Mouse (Mus musculus) G1E-ER4 (cell line): ENCODE data around the gene Qprt. TPM values are rescaled to one million over a fixed set of nuclear protein-coding genes. Genes with fewer than 3 reads are reported as not detected.

Experiments used
- GATA1 ChIP-seq: IDR thresholded peaks from one replicate; pipeline ENCODE4 v1.8.0; 2012; ENCODE audit warnings: low read length, inconsistent platforms
- polyA plus RNA-seq: library from polyadenylated mRNA; stranded (reverse); fragments of >175 nt; gene quantifications from 2 replicates; pipeline ENCODE4 v1.2.3, GENCODE M21; 2012

The Qprt gene
- polyA plus RNA-seq = 0.98 and 2.0 TPM in 2 replicates

GRCm38 (mm10) chr7:127121911-127122270 is at the start of gene Qprt:
Qprt (minus strand) TSS chr7:127122226.
- no peak for TF ChIP-seq GATA1

DNA sequence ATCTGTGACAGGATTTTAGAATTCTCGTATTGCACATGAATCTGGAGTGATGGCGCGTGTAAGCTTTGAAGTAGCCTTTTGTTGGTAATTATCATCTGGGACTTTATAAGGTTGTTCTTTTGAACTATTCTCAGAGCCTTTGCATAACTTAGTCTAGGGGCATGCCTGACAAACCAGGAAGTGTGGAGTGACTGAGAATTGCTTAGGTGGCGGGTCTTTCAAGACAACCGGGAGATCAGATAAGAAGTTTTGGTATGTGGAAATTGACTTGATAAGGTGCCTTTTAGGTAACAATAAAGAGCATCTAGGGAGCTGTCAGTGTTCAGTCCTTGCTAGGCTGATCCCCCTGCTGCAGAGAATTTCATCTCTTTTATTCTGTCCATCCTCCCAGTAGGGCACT is 44.5 kb upstream of the Qprt start:
- no peak for TF ChIP-seq GATA1

DNA sequence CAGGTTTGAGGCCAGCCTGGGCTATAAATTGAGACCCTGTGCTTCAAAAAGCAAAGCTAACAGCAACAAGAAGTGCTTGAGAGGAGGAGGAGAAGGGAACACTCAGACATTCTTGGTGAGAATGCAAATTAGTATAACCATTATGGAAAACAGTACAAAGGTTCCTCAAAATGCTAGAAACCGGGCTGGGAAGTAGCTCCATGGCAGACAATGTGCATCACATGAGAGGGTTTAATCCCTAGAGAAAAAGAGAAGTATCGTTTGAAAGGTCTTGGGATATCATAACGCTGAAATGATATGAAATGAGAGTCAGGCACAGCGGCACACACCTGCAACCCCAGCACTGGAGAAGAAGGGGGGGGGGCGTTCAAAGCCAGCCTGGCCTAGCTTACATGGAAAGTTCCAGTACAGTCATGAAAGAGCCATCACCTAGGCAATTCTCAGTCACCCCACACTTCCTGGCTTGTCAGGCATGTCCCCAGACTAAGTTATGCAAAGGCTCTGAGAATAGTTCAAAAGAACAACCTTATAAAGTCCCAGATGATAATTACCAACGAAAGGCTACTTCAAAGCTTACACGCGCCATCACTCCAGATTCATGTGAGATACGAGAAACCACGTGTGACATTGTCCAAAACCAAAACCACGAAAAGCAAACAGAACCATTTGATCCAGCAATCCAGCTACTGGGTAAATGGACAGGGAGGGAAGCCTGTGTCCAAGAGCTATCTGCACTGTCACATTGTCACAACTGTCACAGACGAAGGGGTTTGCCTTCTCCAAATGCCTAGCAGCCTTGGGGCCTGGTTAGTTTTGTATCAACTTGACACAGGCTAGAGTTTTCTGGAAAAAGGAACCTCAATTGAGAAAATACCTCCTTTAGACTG is 43.8 kb upstream of the Qprt start:
- no peak for TF ChIP-seq GATA1

- TF ChIP-seq GATA1 = no peak
Measured at GRCm38 (mm10) chr7:127164002-127164401, 42.0 kb upstream of the Qprt start.

DNA sequence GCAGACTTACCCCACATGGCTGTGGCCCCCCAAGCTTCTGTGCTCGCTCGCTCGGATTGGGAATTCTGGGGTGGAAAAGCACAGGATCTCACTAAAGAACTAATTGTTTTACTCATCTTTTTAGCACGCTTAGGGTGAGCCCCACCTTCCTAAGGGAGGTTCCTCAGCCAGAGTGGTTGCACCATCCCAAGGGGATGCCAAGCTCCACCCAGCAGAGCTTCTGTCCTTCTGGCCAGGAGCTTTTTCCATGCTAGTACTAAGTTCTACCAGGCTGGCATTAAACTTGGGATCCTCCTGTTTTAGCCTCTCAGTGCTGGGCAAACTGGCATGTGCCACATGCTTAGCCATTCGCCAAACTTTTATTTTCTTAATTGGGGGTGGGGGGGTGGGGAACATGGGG is 40.5 kb upstream of the Qprt start:
- no peak for TF ChIP-seq GATA1

DNA sequence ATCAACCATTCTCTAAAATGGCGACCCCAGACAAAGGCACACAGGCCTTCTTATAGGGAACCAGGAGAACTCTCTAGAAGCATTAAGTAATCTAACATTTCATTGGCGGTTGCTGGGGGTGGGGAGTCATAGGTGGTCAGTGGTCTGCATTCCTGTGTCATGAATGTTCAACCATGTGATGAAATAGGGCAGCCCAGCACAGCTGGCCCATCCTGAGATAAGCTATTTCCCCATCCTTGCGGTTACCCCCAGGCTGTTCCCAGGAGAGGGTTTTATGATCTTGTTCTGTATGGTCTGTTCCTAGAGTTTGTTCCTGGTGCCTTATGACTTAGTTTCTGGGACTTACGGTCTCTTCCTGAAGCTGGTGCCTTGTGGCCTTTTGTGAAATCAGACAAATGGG is 35.5 kb upstream of the Qprt start:
- no peak for TF ChIP-seq GATA1

GRCm38 (mm10) chr7:127153477-127153876 is 31.5 kb upstream of the Qprt start:
- no peak for TF ChIP-seq GATA1

DNA sequence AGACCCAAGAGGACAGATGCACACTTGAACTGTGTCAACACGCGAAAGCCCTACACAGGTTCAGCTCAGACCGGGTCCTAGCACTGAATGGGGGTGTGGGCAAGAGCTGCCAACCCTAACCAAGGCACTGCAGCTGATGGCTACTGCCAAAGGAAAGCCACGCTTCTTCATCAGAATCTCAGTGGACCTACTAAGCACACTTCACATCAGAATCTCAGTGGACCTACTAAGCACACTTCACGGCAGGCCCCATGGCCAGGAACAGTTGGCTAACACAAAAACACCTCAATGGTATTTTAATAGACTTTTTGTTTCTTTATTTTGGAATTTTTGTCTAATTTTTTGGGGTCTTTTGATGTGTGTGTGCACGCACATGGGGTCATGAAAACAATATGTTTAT is 30.4 kb upstream of the Qprt start:
- no peak for TF ChIP-seq GATA1

DNA sequence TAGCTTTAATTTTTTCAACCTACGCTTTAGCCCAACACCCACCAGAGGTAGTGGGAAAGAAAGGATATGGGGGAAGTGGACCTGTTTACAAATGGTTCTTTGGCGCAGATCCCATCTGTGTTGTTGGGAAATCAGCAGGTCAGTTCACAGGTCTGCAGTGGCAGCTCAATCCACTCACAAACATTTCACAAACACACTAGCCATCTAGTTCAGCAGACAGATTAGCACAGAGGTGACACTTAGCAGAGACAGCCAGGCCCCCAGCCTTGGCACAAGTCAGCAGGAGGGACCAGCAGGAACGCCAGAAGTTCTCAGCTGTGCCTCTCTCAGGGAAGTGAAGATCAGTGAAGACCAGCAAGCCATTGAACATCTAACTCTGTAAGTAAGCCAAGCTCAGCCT is 25.9 kb upstream of the Qprt start:
- no peak for TF ChIP-seq GATA1

- no peak for TF ChIP-seq GATA1
Measured at GRCm38 (mm10) chr7:127146267-127146603, 24.2 kb upstream of the Qprt start.

DNA sequence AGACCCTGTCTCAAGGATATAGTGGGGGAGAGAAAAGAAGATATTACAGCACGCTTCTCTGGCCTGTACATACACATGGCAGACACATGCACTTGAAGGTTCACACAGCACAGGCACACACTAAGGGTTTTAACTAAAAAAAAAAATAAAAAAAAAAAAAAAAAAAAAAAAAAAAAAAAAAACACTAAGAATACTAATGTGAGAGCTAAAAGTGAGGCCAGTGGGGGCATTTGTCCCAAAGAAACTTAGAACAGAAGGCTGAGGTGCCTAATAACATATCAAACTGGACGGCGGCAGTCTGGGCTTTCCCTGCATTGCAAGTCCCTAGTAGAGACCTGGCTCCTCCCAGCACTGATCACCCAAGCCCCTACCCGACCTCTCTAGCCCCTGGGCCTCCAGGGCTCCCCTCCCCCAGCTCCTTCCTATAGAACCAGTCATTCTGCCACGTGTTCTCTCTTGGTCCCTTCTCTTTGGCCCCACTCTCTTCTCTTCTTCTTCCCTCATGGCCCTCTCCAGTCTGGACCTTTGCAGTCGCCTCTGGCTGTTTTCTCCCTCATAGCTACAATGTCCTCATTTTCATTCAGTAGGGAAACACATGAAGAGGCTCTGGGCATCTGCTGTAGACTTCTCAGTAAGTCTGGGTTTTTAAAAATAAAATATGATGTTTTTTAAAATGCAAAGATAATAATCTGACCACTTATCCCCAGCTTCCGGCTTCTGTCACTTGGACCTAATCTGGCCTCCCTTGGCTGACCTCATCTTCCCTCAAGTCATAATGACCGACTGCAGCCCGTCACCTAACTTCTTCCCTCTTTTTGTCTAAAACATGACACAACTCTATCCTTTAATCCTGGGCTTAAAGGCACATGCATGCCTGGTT is 23.6 kb upstream of the Qprt start:
- no peak for TF ChIP-seq GATA1

DNA sequence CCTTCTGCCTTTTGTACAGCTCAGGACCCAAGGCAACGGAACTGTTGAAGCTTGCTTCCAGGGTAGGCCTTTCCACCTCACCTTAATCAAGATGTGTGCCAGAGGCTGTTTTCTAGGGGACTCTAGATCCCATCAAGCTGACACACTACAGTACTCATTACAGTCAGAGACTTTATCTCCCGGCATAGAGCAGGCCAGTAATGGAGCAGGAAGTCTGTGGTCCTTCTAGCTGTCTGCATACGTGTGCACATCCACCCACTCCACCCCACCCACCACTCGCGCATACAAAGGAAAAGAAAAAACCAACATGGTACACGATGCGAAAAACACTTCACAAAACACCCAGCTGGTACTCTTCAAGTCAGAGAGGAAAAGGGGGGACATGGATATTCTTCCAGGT is 22.4 kb upstream of the Qprt start:
- no peak for TF ChIP-seq GATA1

- no peak for TF ChIP-seq GATA1
Measured at GRCm38 (mm10) chr7:127142666-127143065, 20.6 kb upstream of the Qprt start.

GRCm38 (mm10) chr7:127142214-127142613 is 20.2 kb upstream of the Qprt start:
- no peak for TF ChIP-seq GATA1

GRCm38 (mm10) chr7:127140623-127141404 is 18.8 kb upstream of the Qprt start:
- no peak for TF ChIP-seq GATA1

GRCm38 (mm10) chr7:127139562-127139961 is 17.5 kb upstream of the Qprt start:
- TF ChIP-seq GATA1 = no peak
